Mouse (Mus musculus) adrenal gland, postnatal 36 days (tissue): ENCODE results near the gene Rhbdl3. TPM values are rescaled to one million over a fixed set of nuclear protein-coding genes. Genes with fewer than 3 reads are reported as not detected.

ENCODE experiments used
- DNase-seq, 2 experiments: peaks; one replicate each; pipeline ENCODE4 v3.0.0; 2021; ENCODE audit warnings: mixed read lengths in 1 of 2
- long read RNA-seq, 2 experiments: library from polyadenylated mRNA; stranded (forward); transcript quantifications; one replicate each; pipeline ENCODE4 v2.0.0; 2021; ENCODE audit warnings: borderline sequencing depth in 2 of 2
- total RNA-seq, 2 experiments: library from RNA; stranded (reverse); gene quantifications; 2 replicates each; pipeline ENCODE4 v1.2.3; 2021

Rhbdl3 gene
- 1 to 10 TPM; 3.0 to 3.3 TPM for total RNA-seq
- long read RNA-seq, experiment 1, partial matches to known transcripts, result 2 of 5 reads
- long read RNA-seq, experiment 1, other reads (novel, unspliced or antisense), result 2 of 5 reads
- long read RNA-seq, experiment 2, partial matches to known transcripts, result 0 of 4 reads
- long read RNA-seq, experiment 2, other reads (novel, unspliced or antisense), result 2 of 4 reads

- peak; percentile 79 to 84 for DNase-seq
Observed at GRCm38 (mm10) chr11:80300551-80301315, at the start of gene Rhbdl3. Rhbdl3 (plus strand) TSS chr11:80300912.

- DNase-seq, result no peak
Observed at GRCm38 (mm10) chr11:80264137-80264536, 36.6 kb upstream of the Rhbdl3 start.

GRCm38 (mm10) chr11:80271096-80271495, 29.6 kb upstream of the Rhbdl3 start:
- no peak for DNase-seq

GRCm38 (mm10) chr11:80275011-80275410, 25.7 kb upstream of the Rhbdl3 start:
- no peak for DNase-seq

GRCm38 (mm10) chr11:80278054-80278453, 22.7 kb upstream of the Rhbdl3 start:
- no peak for DNase-seq

- peak in 1 of 2 experiments; percentile 29 for DNase-seq
Observed at GRCm38 (mm10) chr11:80283786-80284185, 16.9 kb upstream of the Rhbdl3 start.

- no peak for DNase-seq
Observed at GRCm38 (mm10) chr11:80284641-80285040, 16.1 kb upstream of the Rhbdl3 start.

GRCm38 (mm10) chr11:80287150-80287549, 13.6 kb upstream of the Rhbdl3 start:
- peak; percentile 76 to 78 for DNase-seq

GRCm38 (mm10) chr11:80289701-80290445, 10.8 kb upstream of the Rhbdl3 start:
- peak; percentile 55 to 61 for DNase-seq

- DNase-seq, result no peak
Observed at GRCm38 (mm10) chr11:80291004-80291403, 9.7 kb upstream of the Rhbdl3 start.

- no peak for DNase-seq
Observed at GRCm38 (mm10) chr11:80292463-80292862, 8.2 kb upstream of the Rhbdl3 start.

- DNase-seq, result no peak
Observed at GRCm38 (mm10) chr11:80295066-80295465, 5.6 kb upstream of the Rhbdl3 start.

- DNase-seq, result no peak
Observed at GRCm38 (mm10) chr11:80295785-80296184, 4.9 kb upstream of the Rhbdl3 start.

GRCm38 (mm10) chr11:80299513-80300235, 1.0 kb upstream of the Rhbdl3 start:
- no peak for DNase-seq

- peak; percentile 37 to 70 for DNase-seq
Observed at GRCm38 (mm10) chr11:80301316-80302045, 769 bp downstream of the Rhbdl3 start.

- no peak for DNase-seq
Observed at GRCm38 (mm10) chr11:80302046-80302390, 1.3 kb downstream of the Rhbdl3 start.

GRCm38 (mm10) chr11:80302536-80302935, 1.8 kb downstream of the Rhbdl3 start:
- peak; percentile 77 to 83 for DNase-seq

GRCm38 (mm10) chr11:80303746-80304145, 3.0 kb downstream of the Rhbdl3 start:
- DNase-seq, result no peak

GRCm38 (mm10) chr11:80304846-80305245, 4.1 kb downstream of the Rhbdl3 start:
- DNase-seq, result no peak

- DNase-seq, result no peak
Observed at GRCm38 (mm10) chr11:80308537-80308936, 7.8 kb downstream of the Rhbdl3 start.

GRCm38 (mm10) chr11:80311271-80311670, 10.6 kb downstream of the Rhbdl3 start:
- no peak for DNase-seq

- DNase-seq, result no peak
Observed at GRCm38 (mm10) chr11:80312049-80312448, 11.3 kb downstream of the Rhbdl3 start.
